Mouse (Mus musculus) hindbrain, embryonic 10.5 days (tissue): ENCODE measurements around the gene Dner. TPM values are rescaled to one million over a fixed set of nuclear protein-coding genes. Genes with fewer than 3 reads are reported as not detected.

Experiments
- DNase-seq: peaks from one replicate; pipeline ENCODE4 v3.0.0-alpha.2; 2017; ENCODE audit warnings: low spot score
- H3K27ac ChIP-seq: fragments of 300-500 bp; sonication (generic); 2 replicates; pipeline ENCODE4 v1.5.1; 2016; ENCODE audit warnings: mild to moderate bottlenecking, moderate library complexity
- H3K27me3 ChIP-seq: fragments of 300-500 bp; sonication (generic); 2 replicates; pipeline ENCODE4 v1.6.1; 2016; ENCODE audit warnings: mild to moderate bottlenecking; ENCODE audit not compliant: poor library complexity, insufficient read depth, severe bottlenecking
- H3K36me3 ChIP-seq: fragments of 300-500 bp; sonication (generic); 2 replicates; pipeline ENCODE4 v1.6.1; 2016; ENCODE audit warnings: mild to moderate bottlenecking, moderate library complexity
- H3K4me1 ChIP-seq: fragments of 300-500 bp; sonication (generic); replicated peaks from 2 replicates; pipeline ENCODE4 v1.6.1; 2016; ENCODE audit warnings: mild to moderate bottlenecking
- H3K4me3 ChIP-seq: fragments of 300-500 bp; sonication (generic); 2 replicates; pipeline ENCODE4 v1.5.1; 2016; ENCODE audit warnings: mild to moderate bottlenecking, moderate library complexity
- H3K9me3 ChIP-seq: fragments of 300-500 bp; sonication (generic); 2 replicates; pipeline ENCODE4 v1.6.1; 2016; ENCODE audit warnings: mild to moderate bottlenecking, moderate library complexity
- WGBS: fragments of 180-500 bp; shearing (Covaris S2); methylation state at CpG from one replicate; pipeline ENCODE4 v1.1.7; 2016; 5-methylcytosine and 5-hydroxymethylcytosine counted together
- polyA plus RNA-seq: library from polyadenylated mRNA; unstranded; fragments of >200 nt; fragmentation: Nextera tagmentation; extraction: Ambion mirVana; gene quantifications from 2 replicates; pipeline ENCODE4 v1.2.1, GENCODE M21; 2016

Dner gene
- polyA plus RNA-seq, 1 experiment from 2014 or later = 37.3 TPM

GRCm38 (mm10) chr1:84506984-84507546 is 189.0 kb downstream of the Dner start:
- WGBS = 57% methylated on average over 6 of the region's 6 CpGs
- H3K9me3 ChIP-seq = no peaks in the 10 kb centered on the region

GRCm38 (mm10) chr1:84500673-84501072 is 195.3 kb downstream of the Dner start:
- DNase-seq = no peak
- no peaks in the 10 kb centered on the region for H3K27me3 ChIP-seq
- H3K27ac ChIP-seq = no peak overlapping the region
- H3K9me3 ChIP-seq = no peaks in the 10 kb centered on the region
- WGBS = 96% methylated on average over 3 of the region's 3 CpGs
- H3K4me1 ChIP-seq = no peaks in the 10 kb centered on the region
- no peak overlapping the region for H3K4me3 ChIP-seq
- H3K36me3 ChIP-seq = no peaks in the 10 kb centered on the region

More at GRCm38 (mm10) chr1:84506984-84507546, 189.0 kb downstream of the Dner start:
- H3K27ac ChIP-seq = no peak overlapping the region
- H3K4me3 ChIP-seq = no peak overlapping the region
- H3K27me3 ChIP-seq = no peaks in the 10 kb centered on the region
- no peaks in the 10 kb centered on the region for H3K36me3 ChIP-seq
- H3K4me1 ChIP-seq = peaks cover 13% of the 10 kb centered on the region; the same call in 1 of the 2 replicates
- DNase-seq = no peak

- DNase-seq = no peak
- WGBS = 93% methylated on average over 6 of the region's 6 CpGs
- no peaks in the 10 kb centered on the region for H3K36me3 ChIP-seq
- H3K9me3 ChIP-seq = no peaks in the 10 kb centered on the region
- no peaks in the 10 kb centered on the region for H3K27me3 ChIP-seq
- H3K4me3 ChIP-seq = no peak overlapping the region
- no peaks in the 10 kb centered on the region for H3K4me1 ChIP-seq
- H3K27ac ChIP-seq = no peak overlapping the region
Measured at GRCm38 (mm10) chr1:84491732-84492131, 204.3 kb downstream of the Dner start.

- Histone ChIP-seq H3K36me3 (no peaks in the 10 kb centered on the region), H3K4me3 (no peak overlapping the region), H3K27ac (no peak overlapping the region), H3K4me1 (no peaks in the 10 kb centered on the region), H3K27me3 (no peaks in the 10 kb centered on the region), H3K9me3 (no peaks in the 10 kb centered on the region)
- DNase-seq = no peak
- WGBS = 95% methylated on average over 1 of the region's 1 CpGs
Measured at GRCm38 (mm10) chr1:84488546-84488945, 207.5 kb downstream of the Dner start.

- Histone ChIP-seq H3K4me1 (no peaks in the 10 kb centered on the region), H3K36me3 (no peaks in the 10 kb centered on the region), H3K27ac (no peak overlapping the region), H3K4me3 (no peak overlapping the region), H3K9me3 (no peaks in the 10 kb centered on the region), H3K27me3 (no peaks in the 10 kb centered on the region)
- DNase-seq = no peak
Measured at GRCm38 (mm10) chr1:84485066-84485465, 211.0 kb downstream of the Dner start.

GRCm38 (mm10) chr1:84484577-84484976 is 211.4 kb downstream of the Dner start:
- Histone ChIP-seq H3K36me3 (no peaks in the 10 kb centered on the region), H3K4me3 (no peak overlapping the region), H3K4me1 (no peaks in the 10 kb centered on the region), H3K27ac (no peak overlapping the region), H3K9me3 (no peaks in the 10 kb centered on the region), H3K27me3 (no peaks in the 10 kb centered on the region)
- DNase-seq = no peak
- 82% methylated on average over 3 of the region's 3 CpGs for WGBS

- no peaks in the 10 kb centered on the region for H3K36me3 ChIP-seq
- DNase-seq = no peak
- H3K4me1 ChIP-seq = no peaks in the 10 kb centered on the region
- H3K9me3 ChIP-seq = no peaks in the 10 kb centered on the region
- 87% methylated on average over 8 of the region's 8 CpGs for WGBS
- no peaks in the 10 kb centered on the region for H3K27me3 ChIP-seq
- H3K27ac ChIP-seq = no peak overlapping the region
- H3K4me3 ChIP-seq = no peak overlapping the region
Measured at GRCm38 (mm10) chr1:84479976-84480375, 216.0 kb downstream of the Dner start.

- Histone ChIP-seq H3K4me1 (no peaks in the 10 kb centered on the region), H3K4me3 (no peak overlapping the region), H3K27ac (no peak overlapping the region), H3K36me3 (no peaks in the 10 kb centered on the region), H3K27me3 (no peaks in the 10 kb centered on the region), H3K9me3 (no peaks in the 10 kb centered on the region)
- 90% methylated on average over 3 of the region's 3 CpGs for WGBS
- no peak for DNase-seq
Measured at GRCm38 (mm10) chr1:84474274-84474673, 221.7 kb downstream of the Dner start.

GRCm38 (mm10) chr1:84472260-84472659 is 223.8 kb downstream of the Dner start:
- Histone ChIP-seq H3K27me3 (no peaks in the 10 kb centered on the region), H3K36me3 (no peaks in the 10 kb centered on the region), H3K27ac (no peak overlapping the region), H3K4me3 (no peak overlapping the region), H3K9me3 (no peaks in the 10 kb centered on the region), H3K4me1 (no peaks in the 10 kb centered on the region)
- no peak for DNase-seq
- 83% methylated on average over 2 of the region's 2 CpGs for WGBS

- no peak for DNase-seq
- Histone ChIP-seq H3K4me1 (no peaks in the 10 kb centered on the region), H3K27ac (no peak overlapping the region), H3K9me3 (no peaks in the 10 kb centered on the region), H3K36me3 (no peaks in the 10 kb centered on the region), H3K4me3 (no peak overlapping the region), H3K27me3 (no peaks in the 10 kb centered on the region)
- WGBS = 65% methylated on average over 4 of the region's 4 CpGs
Measured at GRCm38 (mm10) chr1:84470342-84470741, 225.7 kb downstream of the Dner start.

GRCm38 (mm10) chr1:84467664-84468063 is 228.4 kb downstream of the Dner start:
- WGBS = 81% methylated on average over 3 of the region's 3 CpGs
- Histone ChIP-seq H3K4me1 (no peaks in the 10 kb centered on the region), H3K4me3 (no peak overlapping the region), H3K27me3 (no peaks in the 10 kb centered on the region), H3K36me3 (no peaks in the 10 kb centered on the region), H3K27ac (no peak overlapping the region), H3K9me3 (no peaks in the 10 kb centered on the region)
- DNase-seq = no peak

- H3K9me3 ChIP-seq = no peaks in the 10 kb centered on the region
- no peaks in the 10 kb centered on the region for H3K4me1 ChIP-seq
- WGBS = 89% methylated on average over 3 of the region's 3 CpGs
- H3K27me3 ChIP-seq = no peaks in the 10 kb centered on the region
- H3K4me3 ChIP-seq = no peak overlapping the region
- H3K36me3 ChIP-seq = no peaks in the 10 kb centered on the region
- no peak overlapping the region for H3K27ac ChIP-seq
- no peak for DNase-seq
Measured at GRCm38 (mm10) chr1:84464761-84465160, 231.3 kb downstream of the Dner start.

- no peaks in the 10 kb centered on the region for H3K4me1 ChIP-seq
- H3K27ac ChIP-seq = no peak overlapping the region
- no peak for DNase-seq
- 93% methylated on average over 5 of the region's 5 CpGs for WGBS
- H3K27me3 ChIP-seq = no peaks in the 10 kb centered on the region
- H3K4me3 ChIP-seq = no peak overlapping the region
- H3K9me3 ChIP-seq = no peaks in the 10 kb centered on the region
- H3K36me3 ChIP-seq = no peaks in the 10 kb centered on the region
Measured at GRCm38 (mm10) chr1:84463976-84464662, 231.9 kb downstream of the Dner start.
